Mouse (Mus musculus) right cerebral cortex, adult 2 months (tissue): ENCODE results near the gene Olfr1394.
"Not testable (repeated sequence)": the region's sequence is repeated elsewhere in the genome, so short reads cannot be mapped to it uniquely, and the experiment has no call there.

ENCODE experiments used
- DNase-seq, 2 experiments: peaks; one replicate each; pipeline ENCODE4 v3.0.0; 2021 to 2022; ENCODE audit warnings: low spot score in 2 of 2

Olfr1394 gene

GRCm38 (mm10) chr11:49154077-49154476 is at the start of gene Olfr1394:
Gene Olfr1394 (plus strand): TSS chr11:49154377.
- no peak for DNase-seq

GRCm38 (mm10) chr11:49105752-49106151 is 48.4 kb upstream of the Olfr1394 start:
- no peak for DNase-seq

- DNase-seq: no peak
These were observed 46.3 kb upstream of the Olfr1394 start for GRCm38 (mm10) chr11:49107650-49108537.

GRCm38 (mm10) chr11:49108833-49109232 is 45.3 kb upstream of the Olfr1394 start:
- peak; percentile 50 to 54 for DNase-seq

GRCm38 (mm10) chr11:49111000-49111399 is 43.2 kb upstream of the Olfr1394 start:
- peak in 1 of 2 experiments; percentile 16 for DNase-seq

- peak; percentile 30 to 56 for DNase-seq
These were observed 41.5 kb upstream of the Olfr1394 start for GRCm38 (mm10) chr11:49112624-49113219.

GRCm38 (mm10) chr11:49114158-49114557 is 40.0 kb upstream of the Olfr1394 start:
- DNase-seq: no peak

GRCm38 (mm10) chr11:49114774-49115173 is 39.4 kb upstream of the Olfr1394 start, which contains the start of gene Olfr1396:
Gene Olfr1396 (minus strand): TSS chr11:49114874.
- DNase-seq: no peak

- DNase-seq: no peak
These were observed 34.5 kb upstream of the Olfr1394 start for GRCm38 (mm10) chr11:49119635-49120034.

- no peak for DNase-seq
These were observed 30.0 kb upstream of the Olfr1394 start for GRCm38 (mm10) chr11:49124169-49124568.

GRCm38 (mm10) chr11:49141974-49142373 is 12.2 kb upstream of the Olfr1394 start, which contains the start of gene Olfr1395:
Gene Olfr1395 (plus strand): TSS chr11:49142274.
- DNase-seq: no peak

- no peak for DNase-seq
These were observed 2.9 kb downstream of the Olfr1394 start for GRCm38 (mm10) chr11:49156821-49157814.

- DNase-seq: peak in 1 of 2 experiments; percentile 16
These were observed 14.8 kb downstream of the Olfr1394 start for GRCm38 (mm10) chr11:49168839-49169611.

- no peak for DNase-seq
These were observed 16.4 kb downstream of the Olfr1394 start for GRCm38 (mm10) chr11:49170576-49170975.

GRCm38 (mm10) chr11:49175345-49175744 is 21.2 kb downstream of the Olfr1394 start:
- DNase-seq: no peak

GRCm38 (mm10) chr11:49176047-49176779 is 22.0 kb downstream of the Olfr1394 start:
- DNase-seq: not testable (repeated sequence)

GRCm38 (mm10) chr11:49183172-49183571 is 29.0 kb downstream of the Olfr1394 start:
- DNase-seq: no peak

GRCm38 (mm10) chr11:49186452-49186851 is 32.3 kb downstream of the Olfr1394 start:
- no peak for DNase-seq

GRCm38 (mm10) chr11:49186955-49187488 is 32.8 kb downstream of the Olfr1394 start, which contains the start of gene Btnl9:
Gene Btnl9 (minus strand): TSS chr11:49187159.
- no peak for DNase-seq

GRCm38 (mm10) chr11:49187701-49188100 is 33.5 kb downstream of the Olfr1394 start:
- DNase-seq: no peak
